Mouse (Mus musculus) heart, postnatal 0 days (tissue): ENCODE data around the gene Hamp. TPM values are rescaled to one million over a fixed set of nuclear protein-coding genes. Genes with fewer than 3 reads are reported as not detected.
A peak's percentile ranks its signal among the peaks of the same experiment; 100 is the strongest.

Experiments
- ATAC-seq: fragments of 200-750 bp; cut with Nextera tagmentation; 2 replicates; pipeline ENCODE4 v1.8.0; 2017; ENCODE audit warnings: low read depth, moderate number of reproducible peaks, moderate library complexity; ENCODE audit not compliant: insufficient read depth
- DNase-seq: peaks from one replicate; pipeline ENCODE4 v3.0.0-alpha.2; 2016; ENCODE audit warnings: low spot score
- H3K27ac ChIP-seq: fragments of 300-500 bp; sonication (generic); 2 replicates; pipeline ENCODE4 v1.5.1; 2014; ENCODE audit warnings: low read depth, mild to moderate bottlenecking
- H3K27me3 ChIP-seq: fragments of 300-500 bp; sonication (generic); 2 replicates; pipeline ENCODE4 v1.6.1; 2014; ENCODE audit warnings: low read length, mixed read lengths; ENCODE audit not compliant: control insufficient read depth, insufficient read depth
- H3K36me3 ChIP-seq: fragments of 300-500 bp; sonication (generic); replicated peaks from 2 replicates; pipeline ENCODE4 v1.6.1; 2014; ENCODE audit warnings: low read length, mixed read lengths; ENCODE audit not compliant: control insufficient read depth, insufficient read depth
- H3K4me1 ChIP-seq: fragments of 300-500 bp; sonication (generic); 2 replicates; pipeline ENCODE4 v1.6.1; 2014; ENCODE audit warnings: antibody characterized with exemption; ENCODE audit not compliant: control insufficient read depth, insufficient read depth
- H3K4me2 ChIP-seq: fragments of 300-500 bp; sonication (generic); 2 replicates; pipeline ENCODE4 v1.6.1; 2014; ENCODE audit warnings: low read depth, mild to moderate bottlenecking, low read length, moderate library complexity
- H3K4me3 ChIP-seq: fragments of 300-500 bp; sonication (generic); 2 replicates; pipeline ENCODE4 v1.5.1; 2014; ENCODE audit warnings: low read depth, low read length
- H3K9ac ChIP-seq: fragments of 300-500 bp; sonication (generic); replicated peaks from 2 replicates; pipeline ENCODE4 v1.6.1; 2014; ENCODE audit warnings: low read depth, low read length, mixed read lengths
- H3K9me3 ChIP-seq: fragments of 300-500 bp; sonication (generic); replicated peaks from 2 replicates; pipeline ENCODE4 v1.6.1; 2016; ENCODE audit warnings: low read length; ENCODE audit not compliant: control insufficient read depth
- CTCF ChIP-seq: IDR thresholded peaks from 2 replicates; pipeline ENCODE4 v1.5.1; 2016; ENCODE audit warnings: antibody characterized with exemption, control low read depth, low read depth
- EP300 ChIP-seq: IDR thresholded peaks from 2 replicates; pipeline ENCODE4 v1.6.1; 2016; ENCODE audit warnings: antibody characterized with exemption, low read depth
- WGBS: fragments of 180-500 bp; shearing (Covaris S2); extraction: QIAGEN DNeasy Blood & Tissue Kit; methylation state at CpG from one replicate; pipeline ENCODE4 v1.1.7; 2014; 5-methylcytosine and 5-hydroxymethylcytosine counted together
- polyA plus RNA-seq: library from polyadenylated mRNA; unstranded; fragments of >200 nt; fragmentation: Nextera tagmentation; extraction: Ambion mirVana; gene quantifications from 2 replicates; pipeline ENCODE4 v1.2.1, GENCODE M21; 2015
- total RNA-seq: library from RNA; depleted of rRNA; stranded (reverse); fragments of >200 nt; gene quantifications from 2 replicates; pipeline ENCODE4 v1.2.3, GENCODE M21; 2014; ENCODE audit warnings: low replicate concordance

Gene Hamp
- total and polyA plus RNA-seq, 2 experiments from 2014 or later: 1.7 TPM; not detected in 1

DNA sequence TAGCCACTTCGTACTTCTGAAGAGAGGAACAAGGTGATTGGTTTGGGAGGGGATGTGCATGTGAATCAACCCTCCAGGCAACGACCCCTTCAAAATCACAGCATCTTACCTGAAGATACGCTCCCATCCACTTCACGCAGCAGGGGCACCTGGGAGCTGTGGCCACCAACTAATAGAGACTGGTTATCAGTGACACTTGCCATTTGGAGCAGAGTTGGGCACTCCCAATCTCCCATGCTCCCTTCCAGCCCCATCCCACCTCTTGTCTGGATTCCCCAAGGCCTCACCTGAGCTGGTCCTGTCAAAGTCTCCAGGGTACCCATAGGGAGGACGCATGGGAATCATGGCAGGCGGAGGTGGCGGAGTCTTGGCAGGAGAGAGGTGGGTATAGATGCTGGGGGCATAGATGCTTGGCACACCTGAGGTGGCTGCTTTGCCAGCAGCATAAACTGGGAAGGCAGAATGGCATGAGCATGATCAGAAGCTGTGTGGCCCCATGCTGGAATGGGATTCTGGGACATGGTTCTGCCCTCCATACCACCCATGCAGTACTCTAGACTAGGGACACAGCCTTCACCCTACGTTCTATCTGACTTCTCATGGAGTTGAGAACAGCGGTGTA is 15.1 kb upstream of the Hamp start:
- WGBS: 95% methylated on average over 9 of the region's 9 CpGs
- Histone ChIP-seq H3K9me3 (no peaks in the 10 kb centered on the region), H3K4me1 (peaks cover 29% of the 10 kb centered on the region), H3K36me3 (peaks cover 21% of the 10 kb centered on the region), H3K4me2 (no peak overlapping the region), H3K27me3 (no peaks in the 10 kb centered on the region), H3K9ac (no peak overlapping the region), H3K27ac (no peak overlapping the region), H3K4me3 (no peak overlapping the region)
- TF ChIP-seq CTCF (no peak), EP300 (peak; percentile 28; the same call in 1 of the 2 replicates)
- ATAC-seq (no peak), DNase-seq (no peak)

- DNase-seq (no peak), ATAC-seq (no peak)
- H3K36me3 ChIP-seq: peaks cover 28% of the 10 kb centered on the region
- no peak for TF ChIP-seq CTCF
- no peak for TF ChIP-seq EP300
- no peaks in the 10 kb centered on the region for H3K9me3 ChIP-seq
- peak overlapping the region; percentile 99 for H3K4me3 ChIP-seq
- H3K9ac ChIP-seq: peak overlapping the region; percentile 100
- 76% methylated on average over 28 of the region's 28 CpGs for WGBS
- peak overlapping the region; percentile 99 for H3K27ac ChIP-seq
- H3K4me2 ChIP-seq: peak overlapping the region; percentile 92
- peaks cover 24% of the 10 kb centered on the region for H3K4me1 ChIP-seq
- H3K27me3 ChIP-seq: no peaks in the 10 kb centered on the region
These were observed 14.5 kb upstream of the Hamp start for GRCm38 (mm10) chr7:30958109-30958865.

DNA sequence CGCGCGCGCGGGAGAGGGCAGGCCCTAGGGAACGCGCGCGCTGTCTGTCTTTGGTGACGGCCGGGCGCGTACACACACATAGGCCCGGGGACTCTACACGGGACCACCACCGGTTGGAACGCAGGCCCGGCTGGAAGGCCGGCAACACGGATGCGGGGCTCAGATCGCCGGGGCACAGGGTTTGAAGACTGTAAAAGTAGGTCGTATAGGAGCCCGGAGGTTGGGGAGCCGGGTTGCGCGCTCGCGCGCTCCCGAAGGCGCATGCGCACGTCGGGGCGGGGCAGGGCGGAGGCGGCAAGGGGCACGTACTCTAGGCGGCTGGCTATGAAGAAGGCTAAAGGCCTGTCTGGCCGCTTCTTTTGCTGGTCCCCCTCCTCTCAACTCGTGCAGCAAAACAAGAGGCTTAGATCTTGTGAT is 13.5 kb upstream of the Hamp start:
- Histone ChIP-seq H3K36me3 (peaks cover 35% of the 10 kb centered on the region), H3K4me2 (peak overlapping the region; percentile 92), H3K4me3 (peak overlapping the region; percentile 99), H3K9ac (peak overlapping the region; percentile 100), H3K9me3 (no peaks in the 10 kb centered on the region), H3K4me1 (peaks cover 20% of the 10 kb centered on the region), H3K27me3 (no peaks in the 10 kb centered on the region), H3K27ac (peak overlapping the region; percentile 99)
- DNase-seq (peak; percentile 79), ATAC-seq (peak; percentile 61)
- TF ChIP-seq EP300 (0 out of 2 replicates have a peak, but pooled peaks have one; percentile 37), CTCF (no peak)
- 0% methylated on average over 43 of the region's 43 CpGs for WGBS

DNA sequence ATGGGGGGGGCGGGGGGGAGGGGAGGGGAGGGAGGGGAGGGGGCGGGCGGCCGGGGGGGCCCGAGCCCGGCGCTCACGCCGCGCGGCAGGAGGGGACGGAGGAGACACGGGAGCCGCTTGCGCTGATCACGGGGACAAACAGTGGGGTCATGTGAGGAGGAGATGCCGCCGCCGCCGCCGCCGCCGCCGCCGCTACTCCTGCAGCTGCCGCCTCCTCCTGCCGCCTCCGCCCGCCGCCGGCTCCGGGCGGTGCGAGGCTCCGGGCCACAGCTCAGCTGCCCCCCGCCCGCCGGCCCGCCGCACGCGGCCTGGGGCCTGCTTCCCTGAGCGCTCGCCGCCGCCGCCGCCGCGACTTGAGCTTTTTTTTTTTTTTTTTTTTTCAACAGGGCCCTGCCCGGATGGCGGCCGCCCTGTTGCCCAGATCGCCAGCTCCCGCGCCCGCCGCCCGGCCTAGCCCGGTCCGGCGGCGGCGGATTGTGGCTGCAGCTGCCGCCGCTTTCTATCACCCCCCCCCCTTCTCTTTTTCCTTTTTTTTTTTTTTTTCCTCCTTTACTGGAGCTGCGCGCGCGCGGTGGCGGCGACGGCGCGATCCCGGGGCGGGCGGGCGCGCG is 13.0 kb upstream of the Hamp start, which contains the start of gene Usf2:
TSS of gene Usf2 (minus strand) at position 48 of the 611 bp plus-strand sequence.
- 0% methylated on average over 16 of the region's 82 CpGs for WGBS
- H3K4me3 ChIP-seq: peak within 1 kb of the TSS; percentile 99
- DNase-seq (peak; percentile 88), ATAC-seq (peak; percentile 72)
- peak within 1 kb of the TSS; percentile 100 for H3K9ac ChIP-seq
- H3K27me3 ChIP-seq: no peaks in the 10 kb centered on the region
- peak within 1 kb of the TSS; percentile 92 for H3K4me2 ChIP-seq
- no peaks in the 10 kb centered on the region for H3K9me3 ChIP-seq
- TF ChIP-seq CTCF: no peak
- TF ChIP-seq EP300: 0 out of 2 replicates have a peak, but pooled peaks have one; percentile 11
- H3K36me3 ChIP-seq: peaks cover 40% of the 10 kb centered on the region
- peaks cover 20% of the 10 kb centered on the region for H3K4me1 ChIP-seq
- H3K27ac ChIP-seq: peak within 1 kb of the TSS; percentile 99

DNA sequence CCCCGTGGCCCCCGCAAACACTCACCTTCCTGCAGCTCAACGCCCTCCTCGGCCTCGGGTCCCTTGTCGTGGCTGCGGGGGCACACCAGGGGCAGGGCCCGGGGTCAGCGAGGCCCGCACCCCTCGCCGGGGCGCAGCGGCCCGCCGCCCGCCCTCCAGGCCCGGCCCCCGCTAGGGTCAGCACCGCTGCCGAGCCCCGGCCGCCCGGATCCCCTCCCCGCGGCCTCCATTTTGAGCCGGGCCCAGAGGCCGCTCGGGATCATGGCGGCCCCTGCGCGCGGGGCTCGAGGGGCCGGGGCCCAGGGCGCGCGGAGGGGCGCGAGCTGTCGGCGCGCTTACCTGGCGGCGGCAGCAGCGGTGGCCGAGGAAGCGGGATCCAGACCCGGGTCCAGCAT is 12.5 kb upstream of the Hamp start:
- DNase-seq: no peak
- ATAC-seq: peak; percentile 42
- Histone ChIP-seq H3K36me3 (peaks cover 45% of the 10 kb centered on the region), H3K4me2 (peak overlapping the region; percentile 92), H3K27ac (peak overlapping the region; percentile 99), H3K9ac (peak overlapping the region; percentile 100), H3K27me3 (no peaks in the 10 kb centered on the region), H3K9me3 (no peaks in the 10 kb centered on the region), H3K4me3 (peak overlapping the region; percentile 99), H3K4me1 (peaks cover 20% of the 10 kb centered on the region)
- no peak for TF ChIP-seq EP300
- no peak for TF ChIP-seq CTCF
- WGBS: 0% methylated on average over 24 of the region's 49 CpGs
